Mouse (Mus musculus): ENCODE results near the gene Ets1.

- TF ChIP-seq CTCF (IDR thresholded peaks at IDR 0.05; ENCODE audit: low read depth), result no peak
- TF ChIP-seq EP300 (IDR thresholded peaks at IDR 0.05; ENCODE audit: low read depth), result no peak
Measured at GRCm38 (mm10) chr9:32612861-32613421, 23.1 kb upstream of the Ets1 start.
